Mouse (Mus musculus): ENCODE measurements around the gene Zc3h10.

GRCm38 (mm10) chr10:128515044-128515443 lies 32.5 kb downstream of the Zc3h10 start:
- TF ChIP-seq POLR2A (IDR thresholded peaks at IDR 0.05; ENCODE audit: low read depth, low read length), result no peak
- no peak for TF ChIP-seq CTCF (IDR thresholded peaks at IDR 0.05; ENCODE audit: extremely low read depth, insufficient read length, insufficient replicate concordance, low read depth, low read length)

All from small intestine, adult 2 months (tissue).